Mouse (Mus musculus) adrenal gland, adult 18-20 months (tissue): Measurements from ENCODE around the gene Serpina3m. TPM values are rescaled to one million over a fixed set of nuclear protein-coding genes. Genes with fewer than 3 reads are reported as not detected.
"Not testable (repeated sequence)": the region's sequence is repeated elsewhere in the genome, so short reads cannot be mapped to it uniquely, and the experiment has no call there.

Experiments used
- DNase-seq, 2 experiments: peaks; one replicate each; pipeline ENCODE4 v3.0.0; 2021 to 2022; ENCODE audit warnings: low spot score in 2 of 2
- long read RNA-seq, 2 experiments: library from polyadenylated mRNA; stranded (forward); transcript quantifications; one replicate each; pipeline ENCODE4 v2.0.0; 2021
- total RNA-seq, 2 experiments: library from RNA; stranded (reverse); gene quantifications; 1 replicate in 1 of 2; 2 replicates in 1 of 2; pipeline ENCODE4 v1.2.3; 2021

Serpina3m gene
- 1 to 10 TPM; 1.2 to 2.3 TPM for total RNA-seq
- long read RNA-seq, experiment 1, partial matches to known transcripts = 0 of 2 reads
- long read RNA-seq, experiment 1, other reads (novel, unspliced or antisense) = 0 of 2 reads
- long read RNA-seq, experiment 2 = 0 reads

DNA sequence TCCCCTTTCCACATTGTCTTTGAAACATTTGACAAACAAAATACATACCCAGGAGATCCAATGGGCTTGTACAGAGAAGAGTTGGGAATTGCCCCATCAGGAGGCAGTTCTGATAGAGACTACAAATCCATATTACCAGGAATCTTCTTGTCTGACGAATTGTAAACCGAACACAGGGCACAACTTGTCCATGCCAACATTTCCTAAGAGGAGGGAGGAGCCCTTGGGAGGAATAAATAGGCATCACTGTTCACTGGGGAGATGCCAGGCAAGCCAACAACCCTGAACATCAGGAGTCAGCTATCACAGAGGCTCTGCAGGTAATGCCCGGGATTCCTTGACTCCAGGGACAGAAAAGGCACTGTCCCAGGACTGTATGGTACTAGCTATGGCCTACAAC is at the start of gene Serpina3m, which contains the start of gene Serpina3k:
TSS of gene Serpina3m (plus strand) at position 261 of the 400 bp plus-strand sequence.
TSS of gene Serpina3k (plus strand) at position 261 of the 400 bp plus-strand sequence.
- DNase-seq = not testable (repeated sequence)

DNA sequence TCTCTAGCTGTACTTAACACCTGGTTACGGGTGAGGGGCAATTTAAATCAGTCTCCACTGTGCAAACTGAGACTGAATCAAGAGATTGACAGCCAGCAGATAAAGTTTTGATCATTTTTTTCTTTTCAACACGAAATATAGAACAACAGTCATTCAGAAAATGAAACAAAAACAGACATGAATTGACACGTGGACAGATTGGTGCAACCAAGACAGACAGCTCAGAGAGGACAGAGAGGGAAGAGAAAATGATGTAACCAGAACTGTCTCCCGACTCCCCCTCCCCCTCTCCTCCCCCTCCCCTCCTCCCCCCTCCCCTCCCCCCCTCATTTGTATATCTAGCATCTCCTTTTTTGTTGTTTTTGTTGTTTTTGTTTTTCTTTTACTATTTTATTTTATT is 48.4 kb upstream of the Serpina3m start:
- DNase-seq = no peak

DNA sequence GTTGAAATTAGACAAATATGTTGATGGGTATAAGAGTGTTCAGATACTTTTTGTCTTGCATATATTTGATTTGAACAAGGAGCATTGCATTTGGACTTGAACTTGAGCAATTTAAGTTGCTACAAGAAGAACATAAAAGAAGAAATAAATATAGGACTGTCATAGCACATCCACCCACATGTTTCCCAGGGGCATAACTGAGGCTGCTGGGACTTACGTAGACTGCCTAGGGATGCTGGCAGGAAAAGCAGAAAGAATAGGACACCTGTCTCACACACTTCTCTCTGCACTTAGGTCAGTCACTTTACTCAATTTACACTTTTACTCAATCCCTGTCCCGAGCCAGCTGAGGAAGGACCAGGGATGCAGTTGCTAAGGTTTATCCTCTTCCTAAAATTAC is 44.3 kb upstream of the Serpina3m start:
- DNase-seq = no peak

DNA sequence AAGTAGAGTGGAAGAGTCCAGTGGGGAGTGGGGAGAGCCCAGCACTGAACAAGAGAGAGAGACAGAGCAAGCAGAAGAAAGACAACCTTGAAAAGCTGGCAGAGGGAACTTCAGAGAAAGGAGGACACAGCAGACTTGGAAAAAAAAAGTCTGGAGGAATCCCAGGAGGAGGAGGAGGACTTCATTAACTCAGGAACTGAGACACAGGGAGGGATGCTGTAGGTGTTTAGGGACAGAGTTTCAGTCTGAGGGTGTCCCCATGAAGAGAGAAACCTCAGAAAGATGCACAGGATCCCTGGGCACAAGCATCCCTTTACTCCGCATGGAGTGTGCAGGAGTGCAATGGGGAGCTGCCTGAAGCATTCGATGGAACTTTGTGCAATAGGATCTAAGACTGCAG is 40.2 kb upstream of the Serpina3m start:
- no peak for DNase-seq

DNA sequence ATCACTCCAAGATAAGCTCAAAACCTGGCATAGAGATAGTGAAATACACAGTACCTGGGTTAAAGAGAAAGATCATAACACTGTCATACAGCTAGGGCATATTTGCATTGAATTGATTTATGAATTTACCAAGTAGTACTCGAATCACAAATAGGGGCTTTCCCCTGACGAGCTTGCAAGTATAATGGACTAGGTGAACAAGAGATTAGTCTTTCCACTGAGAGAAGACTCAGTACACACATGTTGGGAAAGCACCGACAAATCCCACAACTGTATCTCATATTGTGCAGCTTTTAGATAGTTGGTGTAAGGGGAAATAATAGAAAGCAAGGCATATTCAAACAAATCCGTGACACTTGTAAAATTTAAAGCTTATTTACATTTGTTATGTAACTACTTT is 32.3 kb upstream of the Serpina3m start:
- no peak for DNase-seq

DNA sequence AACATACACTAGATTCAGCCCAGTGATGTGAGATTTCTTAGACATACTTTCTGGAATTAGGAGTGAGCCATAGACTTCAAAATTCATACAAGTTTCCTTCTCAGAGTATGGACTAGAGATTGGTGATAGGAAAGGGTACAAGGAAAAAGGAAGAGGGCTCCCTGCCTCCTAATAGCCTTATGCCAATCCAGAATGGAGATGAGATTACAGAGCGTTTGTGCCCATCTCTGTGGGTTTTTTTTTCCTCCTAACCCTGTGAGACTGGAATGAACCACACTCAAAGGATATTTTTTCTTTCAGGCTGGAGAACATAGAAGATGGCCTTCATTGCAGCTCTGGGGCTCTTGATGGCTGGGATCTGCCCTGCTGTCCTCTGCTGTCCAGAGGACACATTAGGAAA is 24.0 kb upstream of the Serpina3m start, which contains the start of gene Serpina3j:
TSS of gene Serpina3j (plus strand) at position 301 of the 400 bp plus-strand sequence.
- DNase-seq = no peak

DNA sequence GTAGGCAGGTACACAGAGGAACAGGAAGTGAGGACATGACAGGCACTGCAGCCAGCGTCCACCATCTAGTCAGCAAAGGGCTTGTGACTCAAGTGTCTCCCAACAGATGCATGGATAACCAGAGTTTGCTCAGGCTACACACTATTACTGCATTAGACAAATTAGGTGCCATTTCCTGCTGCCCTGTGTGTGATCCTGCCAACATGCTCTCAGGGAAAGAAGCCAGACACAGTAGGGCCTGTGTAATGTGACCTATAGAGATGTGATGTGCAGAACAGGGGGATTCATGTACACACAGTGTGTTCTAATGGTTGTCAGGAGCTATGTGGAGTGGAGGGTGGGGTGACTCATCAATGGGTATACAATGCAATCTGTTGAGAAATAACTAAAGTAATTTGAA is 15.8 kb upstream of the Serpina3m start:
- no peak for DNase-seq

DNA sequence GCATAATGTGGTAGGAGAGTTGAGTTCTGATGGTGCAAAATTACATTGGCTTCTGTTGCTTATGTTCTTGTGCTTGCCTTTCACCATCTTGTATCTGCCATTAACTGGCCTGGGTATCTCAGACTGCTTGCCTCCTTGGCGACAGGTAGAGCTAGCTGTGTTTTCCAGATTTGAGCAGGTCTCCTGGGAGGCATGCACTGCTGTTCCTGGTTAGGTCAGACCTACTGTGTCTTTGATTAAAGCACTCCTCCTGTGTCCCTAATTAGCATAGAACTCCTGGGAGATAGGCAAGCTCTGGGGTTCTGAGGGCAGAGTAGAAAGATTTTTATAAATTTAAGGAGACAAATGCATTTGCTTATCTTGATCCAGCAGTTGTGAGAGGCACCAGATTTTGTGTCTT is 6.6 kb upstream of the Serpina3m start:
- DNase-seq = no peak

DNA sequence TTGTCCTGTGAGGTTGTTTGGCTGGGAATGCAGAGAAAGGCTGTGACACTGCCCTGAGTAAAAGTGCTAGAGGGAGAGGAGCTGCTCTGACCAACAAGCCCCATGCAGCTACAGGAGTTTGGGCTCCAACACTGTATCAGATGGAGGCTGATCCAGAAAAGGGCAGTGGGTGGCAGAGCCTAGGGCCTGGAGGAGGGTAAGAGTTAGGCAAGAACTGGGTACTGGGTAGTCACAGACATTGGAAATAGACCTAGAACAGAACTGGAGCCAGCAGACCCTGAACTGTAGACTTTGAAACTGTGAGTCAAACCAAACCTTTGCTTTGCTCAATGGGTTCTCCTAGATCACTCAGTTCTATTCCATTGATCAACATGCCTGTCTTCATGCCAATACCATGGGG is 1.4 kb upstream of the Serpina3m start:
- DNase-seq = not testable (repeated sequence)

DNA sequence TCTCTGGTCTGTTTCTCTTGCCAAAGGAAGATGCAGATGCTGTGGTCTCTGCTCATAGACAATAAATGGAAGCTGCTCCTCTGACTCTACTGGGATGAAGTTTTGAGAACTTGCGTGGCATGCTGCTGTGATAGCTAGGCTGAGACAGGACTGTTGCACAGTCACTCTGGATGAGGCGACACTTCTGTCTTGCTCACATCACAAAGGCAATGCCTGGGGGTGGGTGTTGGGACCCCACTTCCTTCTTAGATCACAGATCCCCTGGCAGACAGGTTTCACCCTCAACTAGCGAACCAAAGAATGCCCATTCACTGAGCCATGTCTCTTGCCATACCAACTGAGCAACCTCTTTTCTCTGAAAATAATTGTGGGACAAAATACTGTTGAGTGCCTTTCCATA is 419 bp downstream of the Serpina3m start:
- DNase-seq = no peak

DNA sequence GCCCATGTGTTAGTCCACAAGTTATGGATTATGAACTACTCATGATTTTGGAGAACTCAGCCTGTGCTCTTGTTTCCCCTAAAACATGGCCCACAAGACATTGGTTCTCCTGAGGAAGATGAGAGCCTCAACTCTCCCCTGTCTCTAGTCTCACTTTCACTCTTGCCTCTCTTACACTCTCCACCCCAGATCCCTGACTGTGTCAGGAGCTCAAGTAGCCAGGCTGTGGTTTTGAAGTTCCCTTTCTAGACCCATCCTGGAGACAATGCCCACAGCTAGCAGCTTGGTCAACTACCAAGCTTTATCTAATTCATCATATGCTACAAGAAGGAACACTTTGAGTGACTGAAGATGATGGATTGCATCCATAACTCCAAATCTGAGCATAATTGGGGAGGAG is 4.2 kb downstream of the Serpina3m start:
- DNase-seq = not testable (repeated sequence)

DNA sequence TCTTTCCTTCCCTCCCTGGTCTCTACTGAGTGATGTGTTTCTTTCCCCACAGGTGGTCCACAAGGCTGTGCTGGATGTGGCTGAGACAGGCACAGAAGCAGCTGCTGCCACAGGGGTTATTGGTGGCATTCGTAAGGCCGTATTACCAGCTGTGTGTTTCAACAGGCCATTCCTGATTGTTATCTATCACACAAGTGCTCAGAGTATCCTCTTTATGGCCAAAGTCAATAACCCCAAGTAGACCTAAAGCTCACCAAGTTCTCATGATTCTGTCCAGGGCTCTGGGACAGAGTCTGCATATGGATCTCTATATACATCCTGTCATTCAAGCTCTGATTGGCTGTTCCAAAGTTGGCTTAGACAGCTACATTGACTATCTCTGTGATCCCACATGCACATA is 6.9 kb downstream of the Serpina3m start:
- DNase-seq = no peak

DNA sequence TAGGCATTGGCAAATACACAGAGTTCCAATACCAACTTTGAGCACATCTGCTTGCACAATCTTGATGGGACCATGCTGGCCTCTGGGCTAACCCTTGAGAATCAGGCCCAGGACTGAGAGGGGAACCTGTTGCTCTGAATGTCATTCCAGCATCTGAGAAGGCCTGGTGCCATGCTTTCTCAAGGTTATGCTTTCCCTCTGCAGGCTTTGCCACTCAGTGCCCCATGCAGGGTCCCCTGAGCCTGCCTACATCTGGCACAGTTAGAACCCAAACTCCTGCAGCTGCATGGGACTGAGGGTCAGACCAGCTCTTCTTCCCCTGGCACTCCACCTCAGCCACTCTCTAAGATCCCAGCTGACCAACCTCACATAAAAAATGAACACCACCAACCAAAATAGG is 7.4 kb downstream of the Serpina3m start:
- DNase-seq = no peak

DNA sequence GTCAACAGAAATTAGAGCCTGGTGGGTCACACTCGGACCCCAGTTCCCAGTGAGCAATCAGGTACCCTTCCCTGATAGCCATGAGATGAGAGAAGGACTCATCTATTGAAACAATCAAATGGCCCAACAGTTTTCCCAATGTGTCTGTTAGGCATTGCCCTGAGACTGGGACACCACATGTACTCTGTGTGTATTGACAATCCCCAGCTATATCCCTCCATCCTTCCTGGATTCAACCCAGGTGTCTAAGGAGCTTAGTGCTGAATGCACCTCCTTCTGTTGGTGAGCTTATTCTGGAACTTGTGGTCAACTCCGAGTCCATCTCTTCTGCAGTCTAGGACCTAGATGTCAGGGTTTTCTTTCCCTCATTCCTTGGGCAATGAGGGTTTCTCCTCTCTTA is 8.8 kb downstream of the Serpina3m start:
- no peak for DNase-seq

DNA sequence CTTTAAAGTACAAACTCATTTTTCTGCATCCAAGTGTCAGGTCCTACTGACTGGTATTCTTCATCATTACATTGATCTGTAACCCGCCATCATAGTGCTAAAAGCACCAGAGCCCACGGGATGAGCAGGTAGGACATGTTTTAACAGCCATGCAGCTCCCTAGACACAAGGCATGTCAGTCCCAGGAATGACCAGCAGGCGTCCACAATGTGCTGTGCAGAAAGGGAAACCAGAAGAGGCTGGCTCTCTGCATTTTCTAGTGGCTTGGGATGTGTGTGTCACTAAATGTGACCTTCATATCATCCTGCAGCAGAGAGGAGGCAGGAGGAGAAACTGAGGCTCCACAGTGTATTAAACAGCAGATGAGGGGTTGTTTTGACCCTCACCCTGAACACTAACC is 13.5 kb downstream of the Serpina3m start:
- peak; percentile 18 to 52 for DNase-seq

DNA sequence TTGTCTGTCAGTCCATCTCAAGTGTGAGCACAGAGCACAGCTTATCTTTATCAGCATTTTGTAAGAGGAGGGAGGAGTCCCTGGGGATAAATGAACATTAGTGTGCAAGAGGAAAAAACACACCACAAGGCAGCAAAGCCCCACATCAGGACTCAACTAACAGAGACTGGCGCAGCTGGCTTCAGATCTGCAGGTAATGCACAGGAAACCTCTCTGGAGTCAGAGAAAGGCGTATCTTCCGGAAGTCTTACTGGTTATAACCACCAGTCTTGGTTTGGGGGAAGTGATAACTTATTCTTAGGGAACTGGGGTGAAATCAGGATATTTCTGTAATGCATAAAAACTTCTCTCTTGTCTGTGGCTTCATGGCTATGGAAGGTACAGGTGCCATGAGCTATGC is 17.7 kb downstream of the Serpina3m start:
- DNase-seq = no peak

DNA sequence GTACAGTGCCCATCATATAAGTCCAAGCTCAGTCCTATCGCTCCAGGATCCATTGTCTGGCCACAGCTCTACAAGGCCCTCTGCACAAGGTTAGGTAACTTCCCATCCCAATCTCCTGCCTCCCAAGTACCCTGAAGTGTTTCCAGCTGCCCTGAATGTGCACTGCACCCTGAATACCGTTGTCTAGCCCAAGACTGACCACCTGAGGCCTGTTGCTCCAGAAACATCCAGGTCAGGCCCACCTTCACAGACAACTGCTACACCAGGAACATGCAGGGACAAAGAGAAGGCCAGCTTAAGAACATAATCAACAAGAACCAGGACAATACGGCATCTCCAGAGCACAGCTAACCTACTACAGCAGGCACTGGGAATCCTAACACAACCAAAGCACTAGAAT is 31.7 kb downstream of the Serpina3m start:
- no peak for DNase-seq

DNA sequence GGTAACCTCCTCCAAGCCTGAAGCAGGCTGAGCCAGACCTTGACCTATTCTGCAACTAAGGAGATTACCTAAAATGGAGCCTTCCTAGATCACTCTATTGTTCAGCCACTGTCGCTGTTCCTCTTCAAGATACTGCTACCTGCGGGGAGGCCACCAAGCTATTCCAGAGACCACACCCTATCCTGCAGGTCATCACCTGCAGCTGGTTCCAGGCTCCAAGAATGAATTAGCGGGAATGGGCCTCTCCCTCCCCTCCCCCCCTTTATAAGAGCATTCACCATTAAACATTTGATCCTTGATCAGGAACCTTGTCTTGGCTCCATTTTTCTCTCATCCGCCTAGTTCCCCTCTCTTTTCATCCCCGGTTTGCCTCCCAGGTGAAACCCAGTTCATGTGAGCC is 38.9 kb downstream of the Serpina3m start:
- not testable (repeated sequence) for DNase-seq

DNA sequence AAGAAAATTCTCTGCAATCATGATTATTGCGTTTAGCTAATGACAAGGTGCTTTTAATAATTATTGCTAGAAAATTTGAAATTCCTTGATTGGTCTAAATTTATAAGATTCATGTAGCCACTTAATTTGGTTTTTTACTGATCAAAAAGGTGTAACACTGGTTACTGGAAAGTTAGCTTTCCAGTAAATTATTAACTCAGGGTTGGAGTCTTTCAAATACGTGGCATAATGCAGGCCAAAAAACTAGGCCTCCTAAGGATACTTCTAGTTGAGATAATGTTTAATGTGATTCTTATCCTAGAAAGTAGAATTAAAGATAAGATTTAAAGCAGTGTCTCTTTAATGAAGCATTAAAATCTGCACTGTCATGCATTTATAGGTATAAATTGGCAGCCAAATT is 40.1 kb downstream of the Serpina3m start:
- not testable (repeated sequence) for DNase-seq

DNA sequence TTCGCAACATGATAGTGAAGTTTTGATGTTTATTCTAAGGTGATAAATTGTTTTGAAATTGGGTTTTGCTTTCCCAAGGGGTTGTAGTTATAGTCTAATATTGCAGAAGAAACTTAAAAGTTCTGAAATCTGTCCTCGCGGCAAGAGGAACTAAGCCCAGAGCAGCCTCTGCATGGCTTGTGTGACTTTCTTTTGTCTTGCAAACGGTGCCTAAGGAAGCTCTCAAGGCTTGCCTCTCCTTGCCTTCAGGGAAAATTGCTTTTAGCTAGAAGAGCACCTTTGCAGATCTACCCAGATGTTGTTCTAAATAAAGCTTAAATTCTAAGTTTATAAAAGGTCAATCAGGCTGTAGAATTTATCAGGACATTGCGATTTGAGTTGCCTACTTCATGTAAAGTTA is 40.5 kb downstream of the Serpina3m start:
- DNase-seq = not testable (repeated sequence)

DNA sequence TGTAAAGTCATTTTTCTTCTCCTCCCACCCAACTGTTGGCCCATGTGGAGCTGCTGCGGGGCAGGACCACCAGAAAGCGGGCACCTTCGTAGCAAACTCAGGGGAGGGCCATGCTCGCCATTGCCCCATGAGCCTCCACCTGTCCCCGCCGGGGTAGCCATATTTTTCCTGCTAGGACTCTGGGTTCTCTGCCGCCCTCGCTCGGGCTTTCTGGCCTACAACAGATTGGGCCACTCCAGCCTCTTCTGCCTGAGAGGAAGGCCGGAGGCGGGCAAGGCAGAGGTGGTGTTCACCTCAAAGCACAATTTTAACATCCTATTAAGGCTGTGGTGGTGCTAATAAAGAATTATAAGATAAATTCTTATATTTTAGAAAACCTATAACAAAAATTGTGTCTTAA is 41.6 kb downstream of the Serpina3m start:
- DNase-seq = no peak

DNA sequence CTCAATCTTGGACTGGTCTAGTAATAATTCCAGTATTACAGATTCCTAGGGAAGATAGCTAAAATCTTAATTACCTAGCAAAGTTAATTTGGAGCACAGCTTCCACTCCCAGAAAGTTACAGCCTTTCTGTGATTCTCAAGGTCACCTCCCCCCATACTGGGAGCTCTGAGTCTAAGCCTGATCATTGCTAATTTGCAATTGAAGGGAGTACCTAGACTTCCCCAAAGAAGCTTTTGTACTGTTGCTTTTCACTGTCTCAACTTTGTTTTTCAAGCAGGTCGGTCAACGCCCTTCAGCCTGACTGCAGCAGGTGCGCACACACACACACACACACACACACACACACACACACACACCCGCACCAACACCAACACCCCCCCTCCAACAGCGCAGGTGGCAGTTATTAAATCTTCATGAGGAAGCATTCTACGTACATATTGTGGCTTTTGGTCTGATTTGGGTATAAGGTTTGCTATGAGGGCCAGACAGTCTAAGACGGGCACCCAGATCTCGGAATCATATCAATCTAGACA is 42.9 kb downstream of the Serpina3m start:
- DNase-seq = not testable (repeated sequence)

DNA sequence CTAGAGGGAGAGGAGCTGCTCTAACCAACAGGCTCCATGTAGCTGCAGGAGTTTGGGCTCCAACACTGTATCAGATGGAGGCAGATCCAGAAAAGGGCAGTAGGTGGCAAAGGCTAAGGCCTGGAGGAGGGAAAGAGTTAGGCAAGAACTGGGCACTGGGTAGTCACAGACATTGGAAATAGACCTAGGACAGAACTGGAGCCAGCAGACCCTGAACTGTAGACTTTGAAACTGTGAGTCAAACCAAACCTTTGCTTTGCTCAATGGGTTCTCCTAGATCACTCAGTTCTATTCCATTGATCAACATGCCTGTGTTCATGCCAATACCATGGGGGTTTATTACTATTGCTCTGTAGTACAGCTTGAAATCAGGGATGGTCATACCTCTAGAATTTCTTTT is 47.7 kb downstream of the Serpina3m start:
- not testable (repeated sequence) for DNase-seq
